Mouse (Mus musculus) CH12.LX (cell line): ENCODE results near the gene Stk33.

Source experiments
- BHLHE40 ChIP-seq: IDR thresholded peaks from 2 replicates; pipeline ENCODE4 v1.6.1; 2011; ENCODE audit warnings: mild to moderate bottlenecking, low read depth, low read length, improper control_type of control experiment
- CTCF ChIP-seq, 2 experiments: IDR thresholded peaks in 1 of 2; conservative IDR thresholded peaks in 1 of 2; 2 replicates each; pipeline ENCODE4 v1.5.1; 2011 to 2012; ENCODE audit warnings: low read depth in 2 of 2, low read length in 2 of 2, improper control_type of control experiment in 1 of 2, inconsistent platforms in 1 of 2, mild to moderate bottlenecking in 1 of 2, moderate library complexity in 1 of 2
- EP300 ChIP-seq: IDR thresholded peaks from 2 replicates; pipeline ENCODE4 v1.6.1; 2011; ENCODE audit warnings: low read length, improper control_type of control experiment
- JUND ChIP-seq: conservative IDR thresholded peaks from 2 replicates; pipeline ENCODE4 v1.6.1; 2011; ENCODE audit warnings: low read depth, low read length, improper control_type of control experiment
- MEF2A ChIP-seq: IDR thresholded peaks from 2 replicates; pipeline ENCODE4 v1.6.1; 2014; ENCODE audit warnings: low read depth, mild to moderate bottlenecking, inconsistent platforms, low read length, improper control_type of control experiment, borderline replicate concordance
- POLR2A ChIP-seq: IDR thresholded peaks from 2 replicates; pipeline ENCODE4 v1.6.1; 2011; ENCODE audit warnings: low read depth, mild to moderate bottlenecking, improper control_type of control experiment, low read length
- ZKSCAN1 ChIP-seq: IDR thresholded peaks from 2 replicates; pipeline ENCODE4 v1.6.1; 2012; ENCODE audit warnings: low read depth, inconsistent platforms, low read length, improper control_type of control experiment, borderline replicate concordance
- ZNF384 ChIP-seq: IDR thresholded peaks from 2 replicates; pipeline ENCODE4 v1.6.1; 2012; ENCODE audit warnings: low read depth, low read length, improper control_type of control experiment, inconsistent platforms

DNA sequence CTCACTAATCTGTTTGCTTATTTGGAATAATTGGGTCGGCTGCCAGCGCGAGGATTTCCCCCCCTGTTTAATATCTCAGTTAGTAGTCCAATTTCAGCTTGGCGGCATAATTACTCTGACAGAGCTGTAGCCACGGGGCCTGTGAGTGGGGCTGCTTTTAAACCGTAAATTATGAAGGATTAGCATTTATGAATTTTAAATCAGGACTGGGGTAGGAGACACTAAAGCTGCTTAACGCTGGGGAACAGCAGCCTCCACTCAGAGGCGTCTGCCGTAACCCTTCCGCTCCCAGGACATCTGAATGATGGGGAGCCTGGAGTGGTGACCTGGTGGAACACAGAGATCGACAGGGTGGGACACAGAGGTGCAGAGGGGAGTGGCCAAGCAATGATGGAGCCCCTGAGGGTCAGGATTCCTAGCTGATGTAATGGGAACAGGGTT is 207.0 kb downstream of the Stk33 start:
- no peak for TF ChIP-seq BHLHE40
- TF ChIP-seq JUND: no peak
- TF ChIP-seq CTCF (conservative IDR thresholded peaks at IDR 0.05 in 1 of 2, IDR thresholded peaks at IDR 0.05 in 1 of 2; ENCODE audit: low read depth in 2 of 2, low read length in 2 of 2): no peak
- TF ChIP-seq MEF2A: no peak
- TF ChIP-seq ZKSCAN1: no peak
- no peak for TF ChIP-seq ZNF384
- no peak for TF ChIP-seq EP300
- TF ChIP-seq POLR2A: no peak
